Mouse (Mus musculus) heart, adult 2 months (tissue): ENCODE results near the gene Akt3.

Experiments
- CTCF ChIP-seq: fragments of 200-600 bp; IDR thresholded peaks from 2 replicates; pipeline ENCODE4 v1.8.1; 2022; ENCODE audit warnings: antibody characterized with exemption, mild to moderate bottlenecking, moderate library complexity
- EP300 ChIP-seq: fragments of 200-500 bp; IDR thresholded peaks from 2 replicates; pipeline ENCODE4 v1.6.1; 2011; ENCODE audit warnings: low read depth, low read length, control low read depth; ENCODE audit not compliant: insufficient read depth

DNA sequence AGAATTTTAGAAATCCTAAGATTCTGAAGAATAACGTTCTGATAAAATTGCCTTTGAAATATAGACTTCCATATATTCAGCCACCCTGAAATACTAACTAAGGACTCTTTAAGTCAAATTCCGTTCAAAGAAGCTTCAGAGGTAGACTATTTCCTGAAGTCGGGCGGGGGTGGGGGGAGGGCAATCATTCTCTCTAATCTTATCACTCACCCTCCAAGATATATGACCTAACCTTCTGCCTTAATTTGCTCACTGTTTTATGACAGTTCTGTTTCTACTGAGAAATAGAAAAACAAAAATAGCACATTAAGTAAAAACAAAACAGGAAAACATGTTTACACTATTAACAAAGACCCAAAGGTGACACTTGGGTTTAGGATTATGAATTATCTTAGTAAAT, 169.0 kb downstream of the Akt3 start:
- TF ChIP-seq CTCF (no peak), EP300 (no peak)
